Mouse (Mus musculus) urinary bladder, adult 18-20 months (tissue): ENCODE data around the gene Hist1h2ad.
"Not testable (repeated sequence)": the region's sequence is repeated elsewhere in the genome, so short reads cannot be mapped to it uniquely, and the experiment has no call there.

Experiments used
- DNase-seq, 2 experiments: peaks; one replicate each; pipeline ENCODE4 v3.0.0; 2022; ENCODE audit warnings: low spot score in 2 of 2, mixed read lengths in 2 of 2

The Hist1h2ad gene

GRCm38 (mm10) chr13:23573898-23574524 lies at the start of gene Hist1h2ad, which contains the start of gene Hist1h2bf:
Gene Hist1h2ad (plus strand): TSS chr13:23574381.
Gene Hist1h2bf (minus strand): TSS chr13:23574196.
- DNase-seq, result peak; percentile 44 to 81

- peak in 1 of 2 experiments; percentile 68 for DNase-seq
Measured at GRCm38 (mm10) chr13:23524654-23525053, 49.5 kb upstream of the Hist1h2ad start.

- DNase-seq, result no peak
Measured at GRCm38 (mm10) chr13:23525901-23526300, 48.3 kb upstream of the Hist1h2ad start.

GRCm38 (mm10) chr13:23526312-23526711 lies 47.9 kb upstream of the Hist1h2ad start:
- peak; percentile 85 to 88 for DNase-seq

GRCm38 (mm10) chr13:23529005-23529404 lies 45.2 kb upstream of the Hist1h2ad start:
- no peak for DNase-seq

GRCm38 (mm10) chr13:23529480-23530165 lies 44.6 kb upstream of the Hist1h2ad start:
- no peak for DNase-seq

- DNase-seq, result peak in 1 of 2 experiments; percentile 57
Measured at GRCm38 (mm10) chr13:23530181-23530900, 43.8 kb upstream of the Hist1h2ad start.

- DNase-seq, result peak; percentile 93 to 95
Measured at GRCm38 (mm10) chr13:23530901-23531875, 43.0 kb upstream of the Hist1h2ad start, which contains the start of gene Hist1h4h. Gene Hist1h4h (plus strand): TSS chr13:23531050.

GRCm38 (mm10) chr13:23532262-23533075 lies 41.7 kb upstream of the Hist1h2ad start:
- no peak for DNase-seq

DNA sequence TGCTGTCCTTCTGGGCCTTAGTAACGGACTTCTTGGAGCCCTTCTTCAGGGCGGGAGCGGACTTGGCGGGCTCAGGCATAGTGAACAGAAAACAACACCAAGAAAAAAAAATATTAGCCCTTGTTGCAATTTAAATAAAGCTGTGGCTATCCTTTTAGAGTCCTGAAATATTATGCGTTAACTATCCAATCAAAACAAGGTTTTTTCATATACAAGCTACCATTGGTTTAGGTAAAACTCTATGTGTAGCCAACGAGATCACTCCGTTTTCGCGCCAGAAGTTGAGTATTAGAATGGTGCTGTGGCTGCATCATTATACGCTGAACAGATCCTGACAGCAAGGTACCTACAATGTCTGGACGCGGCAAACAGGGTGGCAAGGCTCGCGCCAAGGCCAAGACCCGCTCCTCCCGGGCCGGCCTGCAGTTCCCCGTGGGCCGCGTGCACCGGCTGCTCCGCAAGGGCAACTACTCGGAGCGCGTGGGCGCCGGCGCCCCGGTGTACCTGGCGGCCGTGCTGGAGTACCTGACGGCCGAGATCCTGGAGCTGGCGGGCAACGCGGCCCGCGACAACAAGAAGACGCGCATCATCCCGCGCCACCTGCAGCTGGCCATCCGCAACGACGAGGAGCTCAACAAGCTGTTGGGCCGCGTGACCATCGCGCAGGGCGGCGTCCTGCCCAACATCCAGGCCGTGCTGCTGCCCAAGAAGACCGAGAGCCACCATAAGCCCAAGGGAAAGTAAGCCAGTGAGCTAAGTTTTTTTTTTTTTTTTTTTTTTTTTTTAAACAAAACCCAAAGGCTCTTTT lies 40.4 kb upstream of the Hist1h2ad start, which contains the start of gene Hist1h2af:
Gene Hist1h2af, plus strand, starts transcription at position 347 of the 808 bp plus-strand sequence.
- not testable (repeated sequence) for DNase-seq

GRCm38 (mm10) chr13:23534368-23535131 lies 39.6 kb upstream of the Hist1h2ad start:
- DNase-seq, result no peak

DNA sequence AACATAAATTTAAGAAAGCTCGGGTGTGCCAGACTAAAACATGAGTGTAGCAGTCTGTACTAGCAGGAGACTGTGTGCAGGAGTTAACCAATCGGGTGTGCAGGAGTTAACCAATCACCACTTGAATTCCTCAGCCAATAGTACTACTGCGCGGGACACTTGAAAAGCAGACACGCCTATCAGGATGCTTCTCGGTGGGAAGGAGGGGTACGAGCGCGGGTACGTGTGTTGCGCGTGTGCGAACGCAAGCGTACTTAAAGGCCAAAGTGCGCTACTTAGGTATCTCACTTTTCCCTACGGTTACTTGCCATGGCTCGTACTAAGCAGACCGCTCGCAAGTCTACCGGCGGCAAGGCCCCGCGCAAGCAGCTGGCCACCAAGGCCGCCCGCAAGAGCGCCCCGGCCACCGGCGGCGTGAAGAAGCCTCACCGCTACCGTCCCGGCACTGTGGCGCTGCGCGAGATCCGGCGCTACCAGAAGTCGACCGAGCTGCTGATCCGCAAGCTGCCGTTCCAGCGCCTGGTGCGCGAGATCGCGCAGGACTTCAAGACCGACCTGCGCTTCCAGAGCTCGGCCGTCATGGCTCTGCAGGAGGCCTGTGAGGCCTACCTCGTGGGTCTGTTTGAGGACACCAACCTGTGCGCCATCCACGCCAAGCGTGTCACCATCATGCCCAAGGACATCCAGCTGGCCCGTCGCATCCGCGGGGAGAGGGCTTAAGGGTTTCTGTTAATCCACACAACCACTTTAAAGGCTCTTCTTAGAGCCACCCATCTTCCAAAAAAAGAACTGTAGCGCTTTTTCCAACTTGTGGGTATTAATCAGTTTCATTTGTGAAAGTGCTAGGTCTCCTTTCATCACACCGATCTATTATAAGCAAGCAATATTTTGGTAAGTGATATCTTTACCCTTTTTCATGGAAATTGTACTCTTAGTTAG lies 38.8 kb upstream of the Hist1h2ad start, which contains the start of gene Hist1h3g:
Gene Hist1h3g, plus strand, starts transcription at position 286 of the 939 bp plus-strand sequence.
- DNase-seq, result peak; percentile 67 to 70

GRCm38 (mm10) chr13:23536076-23536822 lies 37.9 kb upstream of the Hist1h2ad start:
- no peak for DNase-seq

DNA sequence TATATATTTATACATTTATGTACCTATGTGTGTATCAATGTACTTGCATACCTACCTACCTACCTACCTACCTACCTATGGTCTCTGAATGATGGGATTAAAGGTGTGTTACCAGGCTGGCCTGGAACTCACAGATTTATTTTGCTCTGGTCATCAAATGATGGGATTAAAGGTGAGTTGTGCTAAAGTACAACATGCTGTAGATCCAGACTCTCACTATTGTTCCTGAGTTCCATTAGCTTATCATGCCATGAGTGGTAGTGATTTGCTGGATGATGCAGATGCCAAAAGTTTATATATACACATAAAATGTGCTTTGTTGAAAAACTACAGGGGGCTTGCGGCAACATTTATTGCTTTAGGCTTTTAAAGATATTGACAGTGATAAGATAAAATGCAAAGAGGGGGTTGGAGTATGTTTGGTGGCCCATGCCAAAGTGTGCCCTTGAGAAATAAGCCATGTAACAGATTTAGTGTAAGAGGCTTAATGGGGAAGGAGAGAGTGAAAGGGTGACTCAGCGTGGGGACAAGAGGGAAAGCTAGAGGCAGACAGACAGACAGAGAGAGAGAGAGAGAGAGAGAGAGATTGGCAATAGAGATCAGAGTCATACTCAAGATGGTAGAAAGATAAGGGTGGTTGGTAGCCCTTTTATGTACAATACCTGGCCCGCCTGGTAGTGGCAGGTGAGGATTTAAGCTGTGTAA lies 37.0 kb upstream of the Hist1h2ad start:
- no peak for DNase-seq

DNA sequence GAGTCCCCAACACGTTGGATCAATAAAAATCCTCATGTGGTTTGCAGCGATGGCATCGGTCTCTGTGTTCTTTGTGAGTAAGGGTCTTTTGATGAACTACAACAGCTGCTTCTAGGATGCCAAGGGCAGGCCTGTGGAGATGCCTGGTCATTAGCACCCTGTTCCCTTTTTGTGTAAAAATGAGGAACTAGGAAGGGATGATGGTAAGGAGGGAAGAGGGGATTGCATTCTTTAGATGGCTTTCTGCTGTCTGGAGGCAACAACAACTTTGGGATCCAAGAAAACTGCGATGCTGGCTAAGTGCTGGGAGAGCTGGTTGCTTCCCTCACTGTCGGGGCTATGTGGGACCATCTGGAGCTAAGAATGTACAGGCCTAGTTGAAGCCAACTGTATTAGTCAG lies 35.9 kb upstream of the Hist1h2ad start:
- DNase-seq, result no peak

GRCm38 (mm10) chr13:23539821-23540220 lies 34.4 kb upstream of the Hist1h2ad start:
- DNase-seq, result not testable (repeated sequence)
